In the genomic region with DNA sequence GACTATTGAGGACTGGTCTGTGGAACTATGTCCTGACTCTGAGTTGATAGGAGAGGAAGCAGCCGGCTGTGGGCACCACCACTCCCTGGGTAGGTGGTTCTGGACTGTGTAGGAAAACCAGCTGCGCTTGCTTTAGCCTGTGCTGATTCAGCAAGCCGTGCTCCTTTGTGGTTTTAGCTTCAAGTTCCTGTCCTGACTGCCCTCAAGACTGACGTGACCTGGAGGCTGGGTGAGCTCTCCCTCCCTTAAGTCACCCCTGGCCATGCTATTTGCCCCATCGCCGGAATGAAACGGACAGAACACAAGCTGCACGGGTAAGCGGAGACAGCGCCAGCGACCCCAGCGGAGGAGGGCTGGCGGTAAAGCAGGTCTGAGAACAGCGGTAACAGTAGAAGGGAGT, we compare ENCODE assay signal across 15 mouse cellular contexts. TPM values are rescaled to one million over a fixed set of nuclear protein-coding genes. Genes with fewer than 3 reads are reported as not detected.
A peak's percentile ranks its signal among the peaks of the same experiment; 100 is the strongest.
DNase-seq lines count a peak whose midpoint lies in the region; ATAC-seq and TF ChIP-seq lines count a peak whose summit lies in the region.
"Had no signal": no experiment of that assay in that cellular context is flagged by ENCODE, and none has a peak within 500 bp of the region (broad histone marks: within the 10 kb centered on the region; RNA-seq: fewer than 3 reads in every experiment).

No protein-coding gene starts in this region.

- no peak overlapping the region for H3K9ac ChIP-seq in kidney, postnatal 0 days (ENCODE audit: low read depth, low read length)
- H3K9ac ChIP-seq: lung, embryonic 15.5 days had no signal

- DNase-seq in frontal cortex, postnatal 10 days (ENCODE audit: low spot score in 2 of 2): peak; percentile 31 to 40
- no peak for DNase-seq in frontal cortex, adult 2 months (ENCODE audit: extremely low spot score in 1 of 2, low spot score in 1 of 2)
- DNase-seq in left cerebral cortex, postnatal 14 days (ENCODE audit: low spot score in 2 of 2): peak; percentile 37 to 50
- no peak for DNase-seq in left cerebral cortex, adult 18-20 months (ENCODE audit: low spot score in 2 of 2)
- peak; percentile 70 for DNase-seq in kidney, postnatal 0 days (ENCODE audit: low spot score)
- no peak for DNase-seq in lung, postnatal 10 days
- no peak for DNase-seq in cerebellum, adult 11 months
- DNase-seq: B cell, adult 2 months; cerebellum, adult 9-11 months; thymus, postnatal 14 days had no signal

- no peaks in the 10 kb centered on the region for H3K9me3 ChIP-seq in kidney, postnatal 0 days (replicated peaks; ENCODE audit: low read length)
- H3K9me3 ChIP-seq: lung, embryonic 15.5 days had no signal

- no peaks in the 10 kb centered on the region for H3K27me3 ChIP-seq in kidney, postnatal 0 days (ENCODE audit: insufficient read depth, low read length)
- H3K27me3 ChIP-seq: lung, embryonic 15.5 days had no signal

- H3K27ac ChIP-seq in kidney, postnatal 0 days: 0 out of 2 replicates have a peak overlapping the region, but pooled peaks have one; percentile 48
- H3K27ac ChIP-seq: hindbrain, postnatal 0 days; lung, embryonic 15.5 days had no signal

- TF ChIP-seq CTCF in kidney, postnatal 0 days (IDR thresholded peaks at IDR 0.05; ENCODE audit: low read depth): no peak

- ATAC-seq in kidney, postnatal 0 days (replicated peaks; ENCODE audit: low FRiP score, low read depth): peak; percentile 64; the same call in 1 of the 2 replicates
- ATAC-seq in neutrophil, adult 5-6 weeks (ENCODE audit: extremely low read depth, insufficient number of reproducible peaks, low FRiP score, poor library complexity, severe bottlenecking): 0 out of 2 replicates have a peak, but pooled peaks have one; percentile 21
- ATAC-seq: hindbrain, postnatal 0 days had no signal

- H3K36me3 ChIP-seq in kidney, postnatal 0 days (ENCODE audit: insufficient read depth, low read length): peaks cover 22% of the 10 kb centered on the region; the same call in 1 of the 2 replicates

- WGBS in kidney, postnatal 0 days: 51% methylated on average over 14 of the region's 14 CpGs

- H3K4me1 ChIP-seq in kidney, postnatal 0 days (replicated peaks; ENCODE audit: insufficient read depth, low read length): no peaks in the 10 kb centered on the region

- intact Hi-C loops in left cerebral cortex, postnatal 14 days (cut with DNase I): no loop called here

- no peak overlapping the region for H3K4me2 ChIP-seq in kidney, postnatal 0 days (ENCODE audit: low read length)
- H3K4me2 ChIP-seq: lung, embryonic 15.5 days had no signal

- no peak overlapping the region for H3K4me3 ChIP-seq in kidney, postnatal 0 days (replicated peaks; ENCODE audit: low read depth, low read length)
- H3K4me3 ChIP-seq: lung, embryonic 15.5 days had no signal

RNA-seq across cellular contexts. Expression of a gene that starts 4.5 kb away (rescaled TPM):
- polyA plus RNA-seq in frontal cortex, adult 2 months (2012; rRNA removed): 45.2 and 50.4 TPM in 2 replicates
- total RNA-seq in left cerebral cortex, postnatal 14 days (2021): 10 to 100 TPM; 42.5 to 44.6 TPM
- 10 to 100 TPM; 49.1 to 50.3 TPM for total RNA-seq in left cerebral cortex, adult 18-20 months (2021)
- 26.5 TPM in 2 replicates for polyA plus RNA-seq in kidney, postnatal 0 days (2015; fragmentation: Nextera tagmentation; extraction: Ambion mirVana)
- 133 and 134 TPM in 2 replicates for total RNA-seq in neutrophil, adult 5-6 weeks (2017)

RNA-seq across cellular contexts. Expression of a gene that starts 35.0 kb away (rescaled TPM):
- 71.6 and 72.6 TPM in 2 replicates for polyA plus RNA-seq in frontal cortex, adult 2 months (2012; rRNA removed)
- 10 to 100 TPM; 62.1 to 67.3 TPM for total RNA-seq in left cerebral cortex, postnatal 14 days (2021)
- 10 to 100 TPM; 71.8 to 74.6 TPM for total RNA-seq in left cerebral cortex, adult 18-20 months (2021)
- polyA plus RNA-seq in kidney, postnatal 0 days (2015; fragmentation: Nextera tagmentation; extraction: Ambion mirVana): 33.0 and 40.7 TPM in 2 replicates
- total RNA-seq in neutrophil, adult 5-6 weeks (2017): 44.0 and 45.5 TPM in 2 replicates

RNA-seq across cellular contexts. Expression of a gene that starts 50.3 kb away (rescaled TPM):
- polyA plus RNA-seq in frontal cortex, adult 2 months (2012; rRNA removed): 0.61 and 0.72 TPM in 2 replicates
- total RNA-seq in left cerebral cortex, postnatal 14 days (2021): under 1 TPM; 0.15 to 0.42 TPM
- under 1 TPM; 0.23 to 0.60 TPM for total RNA-seq in left cerebral cortex, adult 18-20 months (2021)
- polyA plus RNA-seq in kidney, postnatal 0 days (2015; fragmentation: Nextera tagmentation; extraction: Ambion mirVana): 0.21 and 0.23 TPM in 2 replicates
- total RNA-seq in neutrophil, adult 5-6 weeks (2017): not detected in 2 replicates
- total RNA-seq: adrenal gland, adult 18-20 months; gastrocnemius, adult 8-10 months had no signal

Comparison
In these comparisons a context has a peak if more than half of its experiments do, and no peak if none do; other contexts are left out.
1. DNase-seq: peak in frontal cortex, postnatal 10 days (2 of 2), left cerebral cortex, postnatal 14 days (2 of 2) and kidney, postnatal 0 days (single experiment); none in frontal cortex, adult 2 months (0 of 2), left cerebral cortex, adult 18-20 months (0 of 2), lung, postnatal 10 days (single experiment) and cerebellum, adult 11 months (single experiment).